ENCODE assay signal across 25 mouse cellular contexts in genomic region chr7:27634691-27635090, GRCm38 (mm10). TPM values are rescaled to one million over a fixed set of nuclear protein-coding genes. Genes with fewer than 3 reads are reported as not detected.
DNase-seq lines count a peak whose midpoint lies in the region; ATAC-seq and TF ChIP-seq lines count a peak whose summit lies in the region.
"Had no signal": no experiment of that assay in that cellular context is flagged by ENCODE, and none has a peak within 500 bp of the region (broad histone marks: within the 10 kb centered on the region; RNA-seq: fewer than 3 reads in every experiment).

No protein-coding gene starts in this region.

- H3K36me3 ChIP-seq in liver, embryonic 13.5 days: peaks cover 79% of the 10 kb centered on the region

- DNase-seq in cerebellum, postnatal 10 days: peak; percentile 52 to 62
- DNase-seq in gastrocnemius, adult 2 months: peak; percentile 10
- no peak for DNase-seq in gastrocnemius, postnatal 25 days
- DNase-seq in liver, embryonic 13.5 days: no peak
- no peak for DNase-seq in liver
- DNase-seq: adrenal gland, adult 8-10 months; adrenal gland, postnatal 14 days; adrenal gland, postnatal 36 days; B cell, adult 2 months; cerebellum, adult 11 months; cerebellum, adult 18-20 months; cerebellum, adult 8-10 months; cerebellum, adult 9-11 months; cerebellum, postnatal 25 days; forebrain, postnatal 0 days had no signal

- intact Hi-C loops in gastrocnemius, adult 2 months (cut with DNase I): no loop called here

- H3K27ac ChIP-seq in gastrocnemius, adult 2 months: no peak overlapping the region
- no peak overlapping the region for H3K27ac ChIP-seq in liver, embryonic 13.5 days
- H3K27ac ChIP-seq: embryonic facial prominence, embryonic 10.5 days; embryonic facial prominence, embryonic 12.5 days; forebrain, embryonic 13.5 days had no signal

- no peak for ATAC-seq in cerebellum, adult (ENCODE audit: insufficient number of reproducible peaks, low FRiP score, low TSS enrichment)
- ATAC-seq in liver, embryonic 13.5 days (ENCODE audit: low read depth): peak; percentile 19; the same call in 1 of the 2 replicates
- ATAC-seq: activated CD4-positive, CD25-positive, alpha-beta regulatory T cell, adult 4 months; CD4-positive, CD25-positive, alpha-beta regulatory T cell, adult 4 months; forebrain, embryonic 13.5 days; forebrain, postnatal 0 days; Patski had no signal

- no peak for TF ChIP-seq CTCF in gastrocnemius, adult 2 months (IDR thresholded peaks at IDR 0.05)

- H3K4me3 ChIP-seq in gastrocnemius, adult 2 months: no peak overlapping the region
- no peak overlapping the region for H3K4me3 ChIP-seq in liver, embryonic 13.5 days (replicated peaks)
- H3K4me3 ChIP-seq: embryonic facial prominence, embryonic 10.5 days; embryonic facial prominence, embryonic 12.5 days; forebrain, embryonic 13.5 days had no signal

- no peaks in the 10 kb centered on the region for H3K4me1 ChIP-seq in liver, embryonic 13.5 days (replicated peaks)
- H3K4me1 ChIP-seq: embryonic facial prominence, embryonic 10.5 days; embryonic facial prominence, embryonic 12.5 days; forebrain, embryonic 13.5 days had no signal

- 86% methylated on average over 6 of the region's 6 CpGs for WGBS in liver, embryonic 13.5 days (ENCODE audit: insufficient replicate concordance)

- H3K9ac ChIP-seq in liver, embryonic 13.5 days: no peak overlapping the region
- H3K9ac ChIP-seq: embryonic facial prominence, embryonic 12.5 days; forebrain, embryonic 13.5 days; forebrain, postnatal 0 days had no signal

- no peak overlapping the region for H3K4me2 ChIP-seq in liver, embryonic 13.5 days
- H3K4me2 ChIP-seq: embryonic facial prominence, embryonic 12.5 days; forebrain, embryonic 13.5 days had no signal

- H3K27me3 ChIP-seq in liver, embryonic 13.5 days: no peaks in the 10 kb centered on the region
- H3K27me3 ChIP-seq: CH12.LX; embryonic facial prominence, embryonic 12.5 days; forebrain, embryonic 13.5 days; Patski had no signal

- no peaks in the 10 kb centered on the region for H3K9me3 ChIP-seq in liver, embryonic 13.5 days (replicated peaks)
- H3K9me3 ChIP-seq: embryonic facial prominence, embryonic 10.5 days; embryonic facial prominence, embryonic 12.5 days; forebrain, embryonic 13.5 days; G1E had no signal

RNA-seq across cellular contexts. Expression of gene Ttc9b, which starts 19.0 kb away (rescaled TPM):
- total RNA-seq in gastrocnemius, adult 2 months (2021): not detected
- total RNA-seq in gastrocnemius, postnatal 25 days (2021): not detected
- polyA plus RNA-seq in liver, embryonic 13.5 days (2015; fragmentation: Nextera tagmentation; extraction: Ambion mirVana): 0.05 TPM in 1 of 2 replicates, not detected in the other
- total RNA-seq: adrenal gland, adult 18-20 months; adrenal gland, adult 8-10 months; CH12.LX; G1E had no signal
- polyA plus RNA-seq: activated CD4-positive, CD25-positive, alpha-beta regulatory T cell, adult 4 months; CD4-positive, CD25-positive, alpha-beta regulatory T cell, adult 4 months; G1E had no signal

RNA-seq across cellular contexts. Expression of gene Map3k10, which starts 39.7 kb away (rescaled TPM):
- 10 to 100 TPM; 35.3 to 39.1 TPM for total RNA-seq in gastrocnemius, adult 2 months (2021)
- 10 to 100 TPM; 27.7 to 28.1 TPM for total RNA-seq in gastrocnemius, postnatal 25 days (2021)
- 1.3 and 1.8 TPM in 2 replicates for polyA plus RNA-seq in liver, embryonic 13.5 days (2015; fragmentation: Nextera tagmentation; extraction: Ambion mirVana)

RNA-seq across cellular contexts. Expression of gene Akt2, which starts 43.3 kb away (rescaled TPM):
- total RNA-seq in gastrocnemius, adult 2 months (2021): 100 to 1,000 TPM; 194 to 199 TPM
- total RNA-seq in gastrocnemius, postnatal 25 days (2021): 100 to 1,000 TPM; 135 to 147 TPM
- 29.6 and 32.3 TPM in 2 replicates for polyA plus RNA-seq in liver, embryonic 13.5 days (2015; fragmentation: Nextera tagmentation; extraction: Ambion mirVana)

RNA-seq across cellular contexts. Expression of gene Zfp607b, which starts 54.4 kb away (rescaled TPM):
- under 1 TPM; 0.43 to 0.84 TPM for total RNA-seq in gastrocnemius, adult 2 months (2021)
- under 1 TPM; 0.49 to 0.75 TPM for total RNA-seq in gastrocnemius, postnatal 25 days (2021)
- polyA plus RNA-seq in liver, embryonic 13.5 days (2015; fragmentation: Nextera tagmentation; extraction: Ambion mirVana): 0.35 and 0.83 TPM in 2 replicates

Comparison
In these comparisons a context has a peak if more than half of its experiments do, and no peak if none do; other contexts are left out.
1. DNase-seq: peak in cerebellum, postnatal 10 days (2 of 2) and gastrocnemius, adult 2 months (single experiment); none in gastrocnemius, postnatal 25 days (single experiment), liver, embryonic 13.5 days (single experiment) and liver (single experiment).